Mouse (Mus musculus) megakaryocyte, embryonic 14.5 days (primary cell): ENCODE data around the gene Pomc.

Experiments used
- FLI1 ChIP-seq: IDR thresholded peaks from 2 replicates; pipeline ENCODE4 v1.6.1; 2012; ENCODE audit warnings: low read length, inconsistent platforms, mixed read lengths
- GATA1 ChIP-seq: IDR thresholded peaks from 3 replicates; pipeline ENCODE4 v1.6.1; 2012; ENCODE audit warnings: mixed read lengths, low read length, inconsistent platforms, borderline replicate concordance

DNA sequence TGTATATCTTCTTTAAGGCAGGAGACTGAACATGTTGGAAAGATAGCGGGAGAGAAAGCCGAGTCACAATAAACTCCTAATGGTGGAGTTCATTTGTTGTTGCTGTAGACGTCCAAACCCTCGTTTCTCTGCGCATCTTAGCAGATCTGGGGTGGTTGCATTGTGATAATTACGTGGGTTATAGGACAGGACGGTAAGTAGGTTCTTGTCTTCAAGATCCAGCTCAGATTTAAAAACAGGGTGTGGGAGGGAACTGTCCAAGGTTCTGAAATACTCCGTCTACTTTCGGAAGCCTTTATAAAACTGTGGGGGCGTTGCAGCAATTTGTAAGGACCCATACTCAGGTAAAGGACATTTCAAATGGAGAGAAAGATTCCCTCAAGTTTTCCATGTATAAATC, 620 bp downstream of the Pomc start:
- TF ChIP-seq GATA1 (no peak), FLI1 (no peak)
